In the genomic region with DNA sequence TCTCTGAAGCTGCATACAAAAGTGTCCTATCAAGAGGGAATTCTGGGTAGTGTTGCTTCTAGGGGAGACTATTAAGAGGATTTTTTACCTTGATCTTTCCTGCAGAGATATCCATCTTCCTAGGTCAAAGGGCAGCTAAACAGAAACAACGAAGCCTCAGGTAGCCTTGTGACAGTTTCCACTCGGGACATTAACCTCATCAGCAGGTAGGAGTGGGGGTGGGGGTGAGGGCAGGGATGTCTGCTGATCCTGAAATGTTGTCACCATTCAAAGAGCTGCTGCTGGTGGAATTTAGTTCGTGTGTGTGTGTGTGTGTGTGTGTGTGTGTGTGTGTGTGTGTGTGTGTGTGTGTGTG, we compare ENCODE assay signal across 24 mouse cellular contexts. TPM values are rescaled to one million over a fixed set of nuclear protein-coding genes. Genes with fewer than 3 reads are reported as not detected.
A peak's percentile ranks its signal among the peaks of the same experiment; 100 is the strongest.
DNase-seq lines count a peak whose midpoint lies in the region; ATAC-seq and TF ChIP-seq lines count a peak whose summit lies in the region.
"Had no signal": no experiment of that assay in that cellular context is flagged by ENCODE, and none has a peak within 500 bp of the region (broad histone marks: within the 10 kb centered on the region; RNA-seq: fewer than 3 reads in every experiment).

No protein-coding gene starts in this region.

- no peak for ATAC-seq in kidney, embryonic 15.5 days (replicated peaks; ENCODE audit: low FRiP score)
- no peak for ATAC-seq in intestine, embryonic 14.5 days (replicated peaks; ENCODE audit: low FRiP score, low TSS enrichment, low read depth)
- ATAC-seq in intestine, embryonic 15.5 days, result peak; percentile 31
- ATAC-seq in intestine, postnatal 0 days, result peak; percentile 68
- ATAC-seq: forebrain, embryonic 14.5 days had no signal

- H3K4me3 ChIP-seq in kidney, embryonic 15.5 days (replicated peaks), result no peak overlapping the region
- H3K4me3 ChIP-seq in intestine, embryonic 14.5 days (ENCODE audit: low read depth, low read length), result no peak overlapping the region
- no peak overlapping the region for H3K4me3 ChIP-seq in intestine, embryonic 15.5 days (replicated peaks)
- H3K4me3 ChIP-seq in intestine, postnatal 0 days (ENCODE audit: low read depth, low read length), result no peak overlapping the region
- H3K4me3 ChIP-seq: embryonic facial prominence, embryonic 13.5 days; embryonic facial prominence, embryonic 15.5 days; erythroblast, embryonic 14.5 days; forebrain, embryonic 10.5 days; forebrain, embryonic 12.5 days had no signal

- no peak for DNase-seq in kidney, adult 18-20 months
- DNase-seq in intestine, embryonic 14.5 days (ENCODE audit: low spot score), result no peak
- no peak for DNase-seq in urinary bladder, postnatal 10 days (ENCODE audit: low spot score)
- DNase-seq in lung, postnatal 14 days, result no peak
- no peak for DNase-seq in urinary bladder, postnatal 25 days (ENCODE audit: low spot score)
- DNase-seq: adrenal gland, adult 2 months; adrenal gland, postnatal 10 days; adrenal gland, postnatal 25 days; cerebellum, adult 11 months; cerebellum, adult 18-20 months; cerebellum, adult 8-10 months; cerebellum, adult 9-11 months; cerebellum, postnatal 14 days; cerebellum, postnatal 36 days; embryo, embryonic 11 days had no signal

- no peak for TF ChIP-seq CTCF in intestine, postnatal 0 days (IDR thresholded peaks at IDR 0.05; ENCODE audit: low read depth)

- no peak overlapping the region for H3K4me2 ChIP-seq in kidney, embryonic 15.5 days
- H3K4me2 ChIP-seq in intestine, embryonic 14.5 days (ENCODE audit: low read length), result no peak overlapping the region
- no peak overlapping the region for H3K4me2 ChIP-seq in intestine, embryonic 15.5 days (replicated peaks)
- no peak overlapping the region for H3K4me2 ChIP-seq in intestine, postnatal 0 days (replicated peaks; ENCODE audit: low read depth)
- H3K4me2 ChIP-seq: embryonic facial prominence, embryonic 13.5 days; embryonic facial prominence, embryonic 15.5 days; forebrain, embryonic 12.5 days had no signal

- peaks cover 19% of the 10 kb centered on the region for H3K4me1 ChIP-seq in kidney, embryonic 15.5 days
- H3K4me1 ChIP-seq in intestine, embryonic 14.5 days (replicated peaks; ENCODE audit: control insufficient read depth, insufficient read depth, low read length), result peaks cover 27% of the 10 kb centered on the region
- peaks cover 3% of the 10 kb centered on the region; the same call in 1 of the 2 replicates for H3K4me1 ChIP-seq in intestine, embryonic 15.5 days (replicated peaks)
- H3K4me1 ChIP-seq in intestine, postnatal 0 days (replicated peaks; ENCODE audit: control insufficient read depth, insufficient read depth, low read length), result no peaks in the 10 kb centered on the region; the same call in 1 of the 2 replicates
- H3K4me1 ChIP-seq: embryonic facial prominence, embryonic 13.5 days; embryonic facial prominence, embryonic 15.5 days had no signal

- no peaks in the 10 kb centered on the region for H3K27me3 ChIP-seq in kidney, embryonic 15.5 days
- no peaks in the 10 kb centered on the region for H3K27me3 ChIP-seq in intestine, embryonic 14.5 days (replicated peaks; ENCODE audit: control insufficient read depth, insufficient read depth, low read length)
- no peaks in the 10 kb centered on the region for H3K27me3 ChIP-seq in intestine, embryonic 15.5 days (replicated peaks)
- H3K27me3 ChIP-seq in intestine, postnatal 0 days (replicated peaks; ENCODE audit: control insufficient read depth, insufficient read depth, low read length), result no peaks in the 10 kb centered on the region
- H3K27me3 ChIP-seq: embryonic facial prominence, embryonic 13.5 days; embryonic facial prominence, embryonic 15.5 days; forebrain, embryonic 12.5 days had no signal

- H3K9me3 ChIP-seq in kidney, embryonic 15.5 days (replicated peaks), result no peaks in the 10 kb centered on the region
- H3K9me3 ChIP-seq in intestine, embryonic 14.5 days (ENCODE audit: control insufficient read depth, low read length), result no peaks in the 10 kb centered on the region
- H3K9me3 ChIP-seq in intestine, embryonic 15.5 days, result no peaks in the 10 kb centered on the region
- no peaks in the 10 kb centered on the region for H3K9me3 ChIP-seq in intestine, postnatal 0 days (ENCODE audit: control insufficient read depth)
- H3K9me3 ChIP-seq: embryonic facial prominence, embryonic 13.5 days; embryonic facial prominence, embryonic 15.5 days; forebrain, embryonic 10.5 days; forebrain, embryonic 12.5 days had no signal

- H3K27ac ChIP-seq in kidney, embryonic 15.5 days, result peak overlapping the region; percentile 58; the same call in 1 of the 2 replicates
- peak overlapping the region; percentile 27; the same call in 1 of the 2 replicates for H3K27ac ChIP-seq in intestine, embryonic 14.5 days (ENCODE audit: low read depth)
- H3K27ac ChIP-seq in intestine, embryonic 15.5 days, result peak overlapping the region; percentile 34; the same call in 1 of the 2 replicates
- H3K27ac ChIP-seq in intestine, postnatal 0 days (ENCODE audit: low read depth, low read length), result peak overlapping the region; percentile 30; the same call in 1 of the 2 replicates
- H3K27ac ChIP-seq: embryonic facial prominence, embryonic 13.5 days; embryonic facial prominence, embryonic 15.5 days; forebrain, embryonic 10.5 days; forebrain, embryonic 12.5 days had no signal

- no peak overlapping the region for H3K9ac ChIP-seq in kidney, embryonic 15.5 days
- H3K9ac ChIP-seq in intestine, embryonic 14.5 days (ENCODE audit: low read length), result no peak overlapping the region
- no peak overlapping the region for H3K9ac ChIP-seq in intestine, embryonic 15.5 days
- no peak overlapping the region for H3K9ac ChIP-seq in intestine, postnatal 0 days (ENCODE audit: low read depth, low read length)
- H3K9ac ChIP-seq: embryonic facial prominence, embryonic 13.5 days; embryonic facial prominence, embryonic 15.5 days; forebrain, embryonic 12.5 days had no signal

- H3K36me3 ChIP-seq in kidney, embryonic 15.5 days, result no peaks in the 10 kb centered on the region
- H3K36me3 ChIP-seq in intestine, embryonic 14.5 days (ENCODE audit: control insufficient read depth, insufficient read depth, low read length), result no peaks in the 10 kb centered on the region
- no peaks in the 10 kb centered on the region for H3K36me3 ChIP-seq in intestine, embryonic 15.5 days
- no peaks in the 10 kb centered on the region for H3K36me3 ChIP-seq in intestine, postnatal 0 days (ENCODE audit: control insufficient read depth, insufficient read depth)
- H3K36me3 ChIP-seq: embryonic facial prominence, embryonic 13.5 days; embryonic facial prominence, embryonic 15.5 days; forebrain, embryonic 10.5 days; forebrain, embryonic 12.5 days had no signal

- 18% methylated on average over 3 of the region's 3 CpGs for WGBS in kidney, embryonic 15.5 days
- 11% methylated on average over 3 of the region's 3 CpGs for WGBS in intestine, embryonic 14.5 days
- WGBS in intestine, embryonic 15.5 days, result 22% methylated on average over 3 of the region's 3 CpGs
- WGBS in intestine, postnatal 0 days, result 10% methylated on average over 3 of the region's 3 CpGs

RNA-seq across cellular contexts. Expression of a gene that starts 48.4 kb away (rescaled TPM):
- polyA plus RNA-seq in kidney, embryonic 15.5 days (2015; fragmentation: Nextera tagmentation; extraction: Ambion mirVana), result 518 and 543 TPM in 2 replicates
- 502 and 573 TPM in 2 replicates for polyA plus RNA-seq in intestine, embryonic 14.5 days (2014; fragmentation: Nextera tagmentation; extraction: Ambion mirVana)
- 360 and 449 TPM in 2 replicates for polyA plus RNA-seq in intestine, embryonic 15.5 days (2015; fragmentation: Nextera tagmentation; extraction: Ambion mirVana)
- 313 and 344 TPM in 2 replicates for polyA plus RNA-seq in intestine, postnatal 0 days (2015; fragmentation: Nextera tagmentation; extraction: Ambion mirVana)
- polyA plus RNA-seq: erythroblast, embryonic 14.5 days had no signal

Comparison
In these comparisons a context has a peak if more than half of its experiments do, and no peak if none do; other contexts are left out.
1. ATAC-seq: peak in intestine, embryonic 15.5 days (single experiment) and intestine, postnatal 0 days (single experiment); none in kidney, embryonic 15.5 days (single experiment) and intestine, embryonic 14.5 days (single experiment).
2. Peak in every context shown above with its lines, with median percentiles within 50 percentile points of each other: H3K27ac ChIP-seq.